Mouse (Mus musculus) common myeloid progenitor, adult 5-6 weeks (primary cell): ENCODE measurements around the gene Tbcd. TPM values are rescaled to one million over a fixed set of nuclear protein-coding genes. Genes with fewer than 3 reads are reported as not detected.
"Not testable (repeated sequence)": the region's sequence is repeated elsewhere in the genome, so short reads cannot be mapped to it uniquely, and the experiment has no call there.

Source experiments
- ATAC-seq: replicated peaks from 2 replicates; pipeline ENCODE4 v1.8.0; 2016; ENCODE audit warnings: low read depth, mild to moderate bottlenecking, moderate TSS enrichment, inconsistent platforms; ENCODE audit not compliant: poor library complexity, severe bottlenecking
- total RNA-seq: library from RNA; stranded (forward); fragments of 200-1000, 187-1606 nt; gene quantifications from 2 replicates; pipeline ENCODE4 v1.2.3, GENCODE M21; 2017

Gene Tbcd
- total RNA-seq, 1 experiment from 2014 or later = 57.8 TPM

- ATAC-seq = no peak
Observed at GRCm38 (mm10) chr11:121648166-121648565, 196.4 kb downstream of the Tbcd start.

- 0 out of 2 replicates have a peak, but pooled peaks have one; percentile 25 for ATAC-seq
Observed at GRCm38 (mm10) chr11:121649900-121650299, 198.2 kb downstream of the Tbcd start.

- no peak for ATAC-seq
Observed at GRCm38 (mm10) chr11:121650668-121651067, 198.9 kb downstream of the Tbcd start.

GRCm38 (mm10) chr11:121651556-121651955, 199.8 kb downstream of the Tbcd start:
- ATAC-seq = no peak

- ATAC-seq = no peak
Observed at GRCm38 (mm10) chr11:121651983-121652382, 200.2 kb downstream of the Tbcd start.

- peak; percentile 48 for ATAC-seq
Observed at GRCm38 (mm10) chr11:121652547-121653305, 201.0 kb downstream of the Tbcd start.

- no peak for ATAC-seq
Observed at GRCm38 (mm10) chr11:121653631-121654030, 201.9 kb downstream of the Tbcd start.

GRCm38 (mm10) chr11:121654406-121654945, 202.7 kb downstream of the Tbcd start:
- no peak for ATAC-seq

GRCm38 (mm10) chr11:121655166-121655806, 203.5 kb downstream of the Tbcd start:
- peak; percentile 37 for ATAC-seq

GRCm38 (mm10) chr11:121655807-121656511, 204.2 kb downstream of the Tbcd start:
- ATAC-seq = peak; percentile 82

GRCm38 (mm10) chr11:121658151-121658550, 206.4 kb downstream of the Tbcd start:
- no peak for ATAC-seq

- ATAC-seq = not testable (repeated sequence)
Observed at GRCm38 (mm10) chr11:121660604-121661003, 208.9 kb downstream of the Tbcd start.

- ATAC-seq = no peak
Observed at GRCm38 (mm10) chr11:121661116-121661515, 209.4 kb downstream of the Tbcd start.

Other genes starting within 250 kb of the Tbcd start
- 9.6 and 10.0 TPM in 2 replicates for gene Hexdc, start 247.5 kb upstream of the Tbcd start, total RNA-seq
- 3.8 and 8.6 TPM in 2 replicates for gene Ogfod3, start 247.2 kb upstream of the Tbcd start, total RNA-seq
- gene Cybc1, start 222.6 kb upstream of the Tbcd start, total RNA-seq = 22.7 and 30.2 TPM in 2 replicates
- 23.5 and 40.9 TPM in 2 replicates for gene Narf, start 214.7 kb upstream of the Tbcd start, total RNA-seq
- 20.8 and 23.8 TPM in 2 replicates for gene Foxk2, start 192.0 kb upstream of the Tbcd start, total RNA-seq
- gene Wdr45b, start 97.5 kb upstream of the Tbcd start, total RNA-seq = 39.1 and 40.7 TPM in 2 replicates
- gene Rab40b, start 63.7 kb upstream of the Tbcd start, total RNA-seq = 0.64 TPM in 1 of 2 replicates, not detected in the other
- gene Fn3krp, start 30.5 kb upstream of the Tbcd start, total RNA-seq = 19.6 and 26.3 TPM in 2 replicates
- 0.44 and 0.46 TPM in 2 replicates for gene Fn3k, start 17.0 kb upstream of the Tbcd start, total RNA-seq
- gene Zfp750, start 67.4 kb downstream of the Tbcd start, total RNA-seq = not detected in 2 replicates
- gene B3gntl1, start 221.2 kb downstream of the Tbcd start, total RNA-seq = 8.8 and 16.2 TPM in 2 replicates
- 2.4 TPM in 1 of 2 replicates, not detected in the other for gene Metrnl, start 249.6 kb downstream of the Tbcd start, total RNA-seq